Mouse (Mus musculus) heart, embryonic 13.5 days (tissue): ENCODE measurements around the gene Akap2. TPM values are rescaled to one million over a fixed set of nuclear protein-coding genes. Genes with fewer than 3 reads are reported as not detected.
A peak's percentile ranks its signal among the peaks of the same experiment; 100 is the strongest.

Experiments used
- ATAC-seq: fragments of 200-750 bp; cut with Nextera tagmentation; 2 replicates; pipeline ENCODE4 v1.8.0; 2017; ENCODE audit warnings: moderate TSS enrichment; ENCODE audit not compliant: insufficient number of reproducible peaks, low FRiP score, low TSS enrichment; ENCODE audit errors: extremely low read depth
- H3K27ac ChIP-seq: fragments of 300-500 bp; sonication (generic); replicated peaks from 2 replicates; pipeline ENCODE4 v1.5.1; 2015; ENCODE audit warnings: moderate library complexity, mild to moderate bottlenecking, inconsistent platforms
- H3K27me3 ChIP-seq: fragments of 300-500 bp; sonication (generic); replicated peaks from 2 replicates; pipeline ENCODE4 v1.6.1; 2015; ENCODE audit warnings: mild to moderate bottlenecking, inconsistent platforms
- H3K36me3 ChIP-seq: fragments of 300-500 bp; sonication (generic); 2 replicates; pipeline ENCODE4 v1.6.1; 2015; ENCODE audit warnings: mild to moderate bottlenecking, inconsistent platforms
- H3K4me1 ChIP-seq: fragments of 300-500 bp; sonication (generic); 2 replicates; pipeline ENCODE4 v1.6.1; 2015; ENCODE audit warnings: inconsistent platforms
- H3K4me2 ChIP-seq: fragments of 300-500 bp; sonication (generic); 2 replicates; pipeline ENCODE4 v1.6.1; 2015; ENCODE audit warnings: inconsistent platforms, mild to moderate bottlenecking, moderate library complexity
- H3K4me3 ChIP-seq: fragments of 300-500 bp; sonication (generic); 2 replicates; pipeline ENCODE4 v1.5.1; 2015; ENCODE audit warnings: moderate library complexity, mild to moderate bottlenecking, inconsistent platforms
- H3K9ac ChIP-seq: fragments of 300-500 bp; sonication (generic); 2 replicates; pipeline ENCODE4 v1.6.1; 2015; ENCODE audit warnings: inconsistent platforms, mild to moderate bottlenecking, moderate library complexity
- H3K9me3 ChIP-seq: fragments of 300-500 bp; sonication (generic); 2 replicates; pipeline ENCODE4 v1.6.1; 2016; ENCODE audit warnings: inconsistent platforms
- WGBS: fragments of 180-500 bp; shearing (Covaris S2); methylation state at CpG from one replicate; pipeline ENCODE4 v1.1.7; 2015; ENCODE audit warnings: mixed read lengths; 5-methylcytosine and 5-hydroxymethylcytosine counted together
- polyA plus RNA-seq: library from polyadenylated mRNA; unstranded; fragments of >200 nt; fragmentation: Nextera tagmentation; extraction: Ambion mirVana; gene quantifications from 2 replicates; pipeline ENCODE4 v1.2.1, GENCODE M21; 2015

Gene Akap2
- polyA plus RNA-seq, 1 experiment from 2014 or later: 43.1 TPM

GRCm38 (mm10) chr4:57852461-57853040, 135.1 kb downstream of the Akap2 start:
- 29% methylated on average over 9 of the region's 9 CpGs for WGBS
- Histone ChIP-seq H3K9ac (no peak overlapping the region), H3K36me3 (peaks cover 65% of the 10 kb centered on the region), H3K4me2 (no peak overlapping the region), H3K27ac (peak overlapping the region; percentile 61), H3K27me3 (no peaks in the 10 kb centered on the region), H3K4me3 (no peak overlapping the region), H3K4me1 (peaks cover 46% of the 10 kb centered on the region), H3K9me3 (no peaks in the 10 kb centered on the region)
- ATAC-seq: no peak

DNA sequence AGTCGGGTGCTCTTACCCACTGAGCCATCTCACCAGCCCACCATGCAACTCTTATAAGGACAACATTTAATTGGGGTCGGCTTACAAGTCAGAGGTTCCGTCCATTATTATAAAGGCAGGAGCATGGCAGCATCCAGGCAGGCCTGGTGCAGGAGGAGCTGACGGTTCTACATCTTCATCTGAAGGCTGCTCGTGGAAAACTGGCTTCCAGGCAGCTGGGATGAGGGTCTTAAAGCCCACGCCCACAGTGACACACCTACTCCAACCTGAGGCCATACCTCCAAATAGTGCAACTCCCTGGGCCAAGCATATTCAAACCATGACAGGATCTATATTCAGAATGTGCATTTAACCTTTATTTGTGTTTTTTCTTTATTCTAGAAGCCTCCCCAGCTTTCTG, 136.7 kb downstream of the Akap2 start:
- Histone ChIP-seq H3K36me3 (peaks cover 77% of the 10 kb centered on the region), H3K27me3 (no peaks in the 10 kb centered on the region), H3K4me2 (no peak overlapping the region), H3K4me3 (no peak overlapping the region), H3K4me1 (peaks cover 47% of the 10 kb centered on the region), H3K27ac (no peak overlapping the region), H3K9me3 (no peaks in the 10 kb centered on the region), H3K9ac (no peak overlapping the region)
- WGBS: 74% methylated on average over 6 of the region's 6 CpGs
- ATAC-seq: no peak

DNA sequence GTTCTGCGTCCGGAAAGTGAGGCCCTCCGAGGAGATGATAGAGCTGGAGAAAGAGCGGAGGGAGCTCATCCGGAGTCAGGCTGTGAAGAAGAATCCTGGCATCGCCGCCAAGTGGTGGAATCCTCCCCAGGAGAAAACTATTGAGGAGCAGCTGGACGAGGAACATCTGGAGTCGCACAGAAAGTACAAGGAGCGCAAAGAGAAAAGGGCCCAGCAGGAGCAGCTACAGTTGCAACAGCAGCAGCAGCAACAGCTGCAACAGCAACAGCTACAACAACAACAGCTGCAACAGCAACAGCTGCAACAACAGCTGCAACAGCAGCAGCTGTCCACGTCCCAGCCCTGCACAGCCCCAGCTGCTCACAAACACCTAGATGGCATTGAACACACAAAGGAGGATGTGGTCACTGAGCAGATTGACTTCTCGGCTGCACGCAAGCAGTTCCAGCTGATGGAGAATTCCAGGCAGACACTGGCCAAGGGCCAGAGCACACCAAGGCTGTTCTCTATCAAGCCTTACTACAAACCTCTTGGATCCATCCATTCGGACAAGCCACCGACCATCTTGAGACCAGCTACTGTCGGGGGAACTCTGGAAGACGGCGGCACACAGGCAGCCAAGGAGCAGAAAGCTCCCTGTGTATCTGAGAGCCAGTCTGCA, 138.0 kb downstream of the Akap2 start:
- WGBS: 72% methylated on average over 18 of the region's 18 CpGs
- ATAC-seq: no peak

GRCm38 (mm10) chr4:57856673-57857072, 139.2 kb downstream of the Akap2 start:
- peaks cover 76% of the 10 kb centered on the region for H3K36me3 ChIP-seq

More for the DNA sequence above, 138.0 kb downstream of the Akap2 start:
- no peak overlapping the region for H3K9ac ChIP-seq
- no peaks in the 10 kb centered on the region for H3K27me3 ChIP-seq
- no peak overlapping the region for H3K4me3 ChIP-seq
- no peak overlapping the region for H3K27ac ChIP-seq
- peaks cover 79% of the 10 kb centered on the region for H3K36me3 ChIP-seq
- no peaks in the 10 kb centered on the region for H3K9me3 ChIP-seq
- H3K4me1 ChIP-seq: peaks cover 51% of the 10 kb centered on the region
- H3K4me2 ChIP-seq: no peak overlapping the region

DNA sequence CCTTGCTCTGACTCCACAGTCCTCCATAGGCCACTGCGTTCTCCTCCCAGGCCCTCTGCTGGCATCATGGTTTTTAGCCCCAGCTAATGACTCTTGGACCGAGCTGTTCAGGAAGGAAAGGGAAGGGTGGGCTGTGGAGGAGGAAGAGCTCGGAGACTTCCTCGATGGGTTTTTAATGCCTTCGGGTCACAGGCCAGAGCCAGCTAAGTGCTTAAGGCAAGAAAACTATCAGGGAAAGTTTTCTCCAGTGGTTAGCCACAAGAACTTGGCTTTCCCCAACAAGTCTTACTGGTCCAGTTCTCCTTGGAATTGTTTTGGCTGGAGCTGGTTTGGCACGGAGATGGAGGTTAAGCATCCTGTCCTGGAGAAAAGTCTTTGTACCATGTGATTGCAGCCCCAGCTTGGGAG, 142.8 kb downstream of the Akap2 start:
- H3K9me3 ChIP-seq: no peaks in the 10 kb centered on the region
- H3K36me3 ChIP-seq: peaks cover 57% of the 10 kb centered on the region
- no peak overlapping the region for H3K4me3 ChIP-seq
- H3K27ac ChIP-seq: no peak overlapping the region
- H3K27me3 ChIP-seq: no peaks in the 10 kb centered on the region
- WGBS: 66% methylated on average over 6 of the region's 6 CpGs
- H3K4me1 ChIP-seq: peaks cover 50% of the 10 kb centered on the region
- no peak overlapping the region for H3K9ac ChIP-seq
- H3K4me2 ChIP-seq: no peak overlapping the region
- no peak for ATAC-seq

More at GRCm38 (mm10) chr4:57856673-57857072, 139.2 kb downstream of the Akap2 start:
- H3K27ac ChIP-seq: no peak overlapping the region
- peaks cover 54% of the 10 kb centered on the region for H3K4me1 ChIP-seq
- no peaks in the 10 kb centered on the region for H3K27me3 ChIP-seq
- no peak for ATAC-seq
- H3K4me2 ChIP-seq: no peak overlapping the region
- no peak overlapping the region for H3K4me3 ChIP-seq
- 90% methylated on average over 10 of the region's 10 CpGs for WGBS
- H3K9ac ChIP-seq: no peak overlapping the region
- no peaks in the 10 kb centered on the region for H3K9me3 ChIP-seq

GRCm38 (mm10) chr4:57861166-57861565, 143.7 kb downstream of the Akap2 start:
- Histone ChIP-seq H3K36me3 (peaks cover 57% of the 10 kb centered on the region), H3K27me3 (no peaks in the 10 kb centered on the region), H3K9ac (no peak overlapping the region), H3K9me3 (no peaks in the 10 kb centered on the region), H3K4me2 (no peak overlapping the region), H3K4me3 (no peak overlapping the region), H3K4me1 (peaks cover 59% of the 10 kb centered on the region), H3K27ac (no peak overlapping the region)
- no peak for ATAC-seq
- WGBS: 65% methylated on average over 6 of the region's 6 CpGs

GRCm38 (mm10) chr4:57861856-57862255, 144.4 kb downstream of the Akap2 start:
- Histone ChIP-seq H3K36me3 (peaks cover 50% of the 10 kb centered on the region), H3K9me3 (no peaks in the 10 kb centered on the region), H3K4me1 (peaks cover 64% of the 10 kb centered on the region), H3K4me2 (no peak overlapping the region), H3K4me3 (no peak overlapping the region), H3K9ac (no peak overlapping the region), H3K27ac (no peak overlapping the region), H3K27me3 (no peaks in the 10 kb centered on the region)
- no peak for ATAC-seq
- WGBS: 73% methylated on average over 8 of the region's 8 CpGs

GRCm38 (mm10) chr4:57862269-57862986, 145.0 kb downstream of the Akap2 start:
- peaks cover 44% of the 10 kb centered on the region for H3K36me3 ChIP-seq
- H3K9ac ChIP-seq: no peak overlapping the region
- H3K4me1 ChIP-seq: peaks cover 69% of the 10 kb centered on the region
- H3K27me3 ChIP-seq: no peaks in the 10 kb centered on the region
- no peak overlapping the region for H3K4me3 ChIP-seq
- H3K9me3 ChIP-seq: no peaks in the 10 kb centered on the region
- ATAC-seq: no peak
- WGBS: 78% methylated on average over 9 of the region's 9 CpGs
- H3K27ac ChIP-seq: no peak overlapping the region
- no peak overlapping the region for H3K4me2 ChIP-seq

- no peak overlapping the region for H3K9ac ChIP-seq
- peaks cover 41% of the 10 kb centered on the region for H3K4me1 ChIP-seq
- H3K4me3 ChIP-seq: no peak overlapping the region
- H3K27ac ChIP-seq: peak overlapping the region; percentile 45
- ATAC-seq: no peak
- no peaks in the 10 kb centered on the region for H3K9me3 ChIP-seq
- no peak overlapping the region for H3K4me2 ChIP-seq
- 25% methylated on average over 2 of the region's 2 CpGs for WGBS
- peaks cover 23% of the 10 kb centered on the region for H3K36me3 ChIP-seq
- no peaks in the 10 kb centered on the region for H3K27me3 ChIP-seq
Measured at GRCm38 (mm10) chr4:57866088-57866487, 148.6 kb downstream of the Akap2 start.

- Histone ChIP-seq H3K4me3 (no peak overlapping the region), H3K36me3 (peaks cover 22% of the 10 kb centered on the region), H3K27ac (peak overlapping the region; percentile 45), H3K9ac (0 out of 2 replicates have a peak overlapping the region, but pooled peaks have one; percentile 28), H3K4me2 (no peak overlapping the region), H3K27me3 (no peaks in the 10 kb centered on the region), H3K4me1 (peaks cover 33% of the 10 kb centered on the region), H3K9me3 (no peaks in the 10 kb centered on the region)
- ATAC-seq: no peak
- WGBS: 52% methylated on average over 9 of the region's 9 CpGs
Measured at GRCm38 (mm10) chr4:57866990-57867389, 149.5 kb downstream of the Akap2 start.

- no peak overlapping the region for H3K4me2 ChIP-seq
- no peak overlapping the region for H3K4me3 ChIP-seq
- no peak overlapping the region for H3K27ac ChIP-seq
- peaks cover 23% of the 10 kb centered on the region for H3K36me3 ChIP-seq
- WGBS: 55% methylated on average over 10 of the region's 10 CpGs
- no peak overlapping the region for H3K9ac ChIP-seq
- peaks cover 29% of the 10 kb centered on the region for H3K4me1 ChIP-seq
- no peaks in the 10 kb centered on the region for H3K9me3 ChIP-seq
- no peaks in the 10 kb centered on the region for H3K27me3 ChIP-seq
- no peak for ATAC-seq
Measured at GRCm38 (mm10) chr4:57867454-57867853, 150.0 kb downstream of the Akap2 start.
